Mouse (Mus musculus) cortical plate, adult 2 months (tissue): ENCODE data around the gene Fbxl5. TPM values are rescaled to one million over a fixed set of nuclear protein-coding genes. Genes with fewer than 3 reads are reported as not detected.

Experiments used
- H3K27ac ChIP-seq: fragments of 200-500 bp; 2 replicates; pipeline ENCODE4 v1.5.1; 2012; ENCODE audit warnings: low read length, control low read depth, inconsistent platforms; ENCODE audit not compliant: insufficient read depth
- H3K4me1 ChIP-seq: fragments of 200-500 bp; 2 replicates; pipeline ENCODE4 v1.6.1; 2011; ENCODE audit warnings: low read length; ENCODE audit not compliant: control insufficient read depth, insufficient read depth
- H3K4me3 ChIP-seq: fragments of 200-500 bp; 2 replicates; pipeline ENCODE4 v1.5.1; 2011; ENCODE audit warnings: mild to moderate bottlenecking, low read length, control low read depth; ENCODE audit not compliant: insufficient read depth
- CTCF ChIP-seq: fragments of 200-500 bp; IDR thresholded peaks from 2 replicates; pipeline ENCODE4 v1.5.1; 2011; ENCODE audit warnings: mild to moderate bottlenecking, control low read depth, low read length; ENCODE audit not compliant: insufficient read depth; ENCODE audit errors: extremely low read depth
- POLR2A ChIP-seq: fragments of 200-500 bp; IDR thresholded peaks from 2 replicates; pipeline ENCODE4 v1.6.1; 2011; ENCODE audit warnings: mild to moderate bottlenecking, low read length, control low read depth; ENCODE audit not compliant: insufficient read depth; ENCODE audit errors: extremely low read depth
- polyA plus RNA-seq: library from polyadenylated mRNA; depleted of rRNA; stranded (reverse); fragments of >200 nt; gene quantifications from 2 replicates; pipeline ENCODE4 v1.2.3, GENCODE M21; 2012

Gene Fbxl5
- polyA plus RNA-seq, 1 experiment: 68.9 TPM

GRCm38 (mm10) chr5:43787976-43788752 is 33.3 kb downstream of the Fbxl5 start:
- TF ChIP-seq CTCF (no peak), POLR2A (no peak)
- Histone ChIP-seq H3K4me3 (no peak overlapping the region), H3K4me1 (no peaks in the 10 kb centered on the region), H3K27ac (no peak overlapping the region)

- Histone ChIP-seq H3K27ac (no peak overlapping the region), H3K4me3 (no peak overlapping the region), H3K4me1 (no peaks in the 10 kb centered on the region)
- TF ChIP-seq POLR2A (no peak), CTCF (no peak)
Observed at GRCm38 (mm10) chr5:43786607-43787006, 34.8 kb downstream of the Fbxl5 start.

- peaks cover 4% of the 10 kb centered on the region for H3K4me1 ChIP-seq
- TF ChIP-seq CTCF (no peak), POLR2A (no peak)
- no peak overlapping the region for H3K27ac ChIP-seq
- H3K4me3 ChIP-seq: no peak overlapping the region
Observed at GRCm38 (mm10) chr5:43783996-43784395, 37.4 kb downstream of the Fbxl5 start.

GRCm38 (mm10) chr5:43781977-43782930 is 39.2 kb downstream of the Fbxl5 start:
- TF ChIP-seq POLR2A: peak; percentile 86
- no peak for TF ChIP-seq CTCF
- Histone ChIP-seq H3K4me1 (peaks cover 4% of the 10 kb centered on the region), H3K4me3 (peak overlapping the region; percentile 83), H3K27ac (peak overlapping the region; percentile 98)

GRCm38 (mm10) chr5:43781423-43781976 is 39.9 kb downstream of the Fbxl5 start:
- peak overlapping the region; percentile 83 for H3K4me3 ChIP-seq
- H3K27ac ChIP-seq: peak overlapping the region; percentile 98
- no peak for TF ChIP-seq CTCF
- peaks cover 4% of the 10 kb centered on the region for H3K4me1 ChIP-seq

GRCm38 (mm10) chr5:43778583-43778982 is 42.9 kb downstream of the Fbxl5 start:
- no peak overlapping the region for H3K27ac ChIP-seq
- H3K4me3 ChIP-seq: no peak overlapping the region
- H3K4me1 ChIP-seq: peaks cover 4% of the 10 kb centered on the region
- TF ChIP-seq CTCF (no peak), POLR2A (no peak)

GRCm38 (mm10) chr5:43776993-43777392 is 44.4 kb downstream of the Fbxl5 start:
- TF ChIP-seq POLR2A (no peak), CTCF (no peak)
- Histone ChIP-seq H3K4me1 (peaks cover 4% of the 10 kb centered on the region), H3K4me3 (no peak overlapping the region), H3K27ac (no peak overlapping the region)

GRCm38 (mm10) chr5:43776407-43776806 is 45.0 kb downstream of the Fbxl5 start:
- H3K27ac ChIP-seq: no peak overlapping the region
- H3K4me1 ChIP-seq: peaks cover 4% of the 10 kb centered on the region
- TF ChIP-seq POLR2A: no peak

GRCm38 (mm10) chr5:43771555-43771954 is 49.9 kb downstream of the Fbxl5 start:
- Histone ChIP-seq H3K27ac (no peak overlapping the region), H3K4me3 (no peak overlapping the region), H3K4me1 (no peaks in the 10 kb centered on the region; the same call in 1 of the 2 replicates)
- no peak for TF ChIP-seq CTCF

More at GRCm38 (mm10) chr5:43776407-43776806, 45.0 kb downstream of the Fbxl5 start:
- H3K4me3 ChIP-seq: no peak overlapping the region
